Mouse (Mus musculus) 416B (cell line): ENCODE measurements around the gene Vmn1r23.
"Not testable (repeated sequence)": the region's sequence is repeated elsewhere in the genome, so short reads cannot be mapped to it uniquely, and the experiment has no call there.

Experiments
- DNase-seq: peaks from one replicate; pipeline ENCODE4 v3.0.0; 2011; ENCODE audit warnings: low read depth

Gene Vmn1r23

GRCm38 (mm10) chr6:57926738-57927137 lies at the start of gene Vmn1r23:
Gene Vmn1r23 (minus strand): TSS chr6:57926838.
- no peak for DNase-seq

- DNase-seq, result not testable (repeated sequence)
These were observed 34.8 kb upstream of the Vmn1r23 start, which contains the start of gene Vmn1r24 for GRCm38 (mm10) chr6:57961403-57961802. Gene Vmn1r24 (minus strand): TSS chr6:57961503.

DNA sequence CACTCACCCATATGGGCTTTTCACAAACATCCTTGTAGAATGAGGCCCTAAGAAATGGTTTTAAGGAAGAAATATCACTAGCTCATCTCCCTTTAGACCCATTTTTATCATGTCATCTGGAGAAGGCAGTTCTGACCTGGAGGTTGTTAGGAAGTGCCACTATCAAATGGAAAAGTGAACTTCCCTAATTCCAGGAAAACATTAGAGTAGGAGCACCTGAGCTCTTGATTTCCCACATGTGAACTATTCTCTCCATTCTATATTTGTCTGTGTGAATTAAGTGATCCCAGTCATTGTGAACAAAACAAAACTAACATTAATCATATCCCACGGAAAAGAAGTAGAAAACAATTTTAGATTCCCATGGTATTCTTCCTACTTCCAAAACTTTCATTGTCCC lies 18.7 kb downstream of the Vmn1r23 start, which contains the start of gene Vmn1r22:
Gene Vmn1r22 (minus strand): TSS at position 101 of the 400 bp plus-strand sequence.
- DNase-seq, result no peak
